Mouse (Mus musculus) MEL (cell line): ENCODE measurements around the gene Ino80d.

Experiments
- CHD1 ChIP-seq: IDR thresholded peaks from 2 replicates; pipeline ENCODE4 v1.6.1; 2012; ENCODE audit warnings: low read depth, mild to moderate bottlenecking, inconsistent platforms, low read length, improper control_type of control experiment
- CHD2 ChIP-seq: IDR thresholded peaks from 2 replicates; pipeline ENCODE4 v1.6.1; 2011; ENCODE audit warnings: low read length, improper control_type of control experiment
- EP300 ChIP-seq, 2 experiments: IDR thresholded peaks; 2 replicates each; pipeline ENCODE4 v1.6.1; 2011; ENCODE audit warnings: improper control_type of control experiment in 2 of 2, low read length in 2 of 2, low read depth in 1 of 2, mild to moderate bottlenecking in 1 of 2
- ETS1 ChIP-seq: IDR thresholded peaks from 2 replicates; pipeline ENCODE4 v1.6.1; 2012; ENCODE audit warnings: low read depth, mild to moderate bottlenecking, inconsistent platforms, low read length, improper control_type of control experiment, moderate library complexity
- GATA1 ChIP-seq: IDR thresholded peaks from 2 replicates; pipeline ENCODE4 v1.6.1; 2011; ENCODE audit warnings: low read depth, low read length, improper control_type of control experiment
- POLR2A ChIP-seq, 2 experiments: IDR thresholded peaks; 2 replicates each; pipeline ENCODE4 v1.6.1; 2011 to 2012; ENCODE audit warnings: low read length in 2 of 2, mild to moderate bottlenecking in 2 of 2, control low read depth in 1 of 2, improper control_type of control experiment in 1 of 2, low read depth in 1 of 2, moderate library complexity in 1 of 2; ENCODE audit not compliant: control insufficient read depth in 1 of 2, insufficient read depth in 1 of 2, poor library complexity in 1 of 2
- TAL1 ChIP-seq: IDR thresholded peaks from 2 replicates; pipeline ENCODE4 v1.6.1; 2012; ENCODE audit warnings: mild to moderate bottlenecking, inconsistent platforms, low read length, moderate library complexity, mixed read lengths

- no peak for TF ChIP-seq GATA1
- no peak for TF ChIP-seq ETS1
- TF ChIP-seq CHD1 = no peak
- no peak for TF ChIP-seq EP300 (IDR thresholded peaks at IDR 0.05; ENCODE audit: low read depth in 1 of 2, low read length in 2 of 2)
- TF ChIP-seq CHD2 = no peak
- no peak for TF ChIP-seq TAL1
- no peak for TF ChIP-seq POLR2A (IDR thresholded peaks at IDR 0.05; ENCODE audit: control insufficient read depth in 1 of 2, insufficient read depth in 1 of 2, low read depth in 1 of 2, low read length in 2 of 2, poor library complexity in 1 of 2)
Measured at GRCm38 (mm10) chr1:62909126-62909525, 205.3 kb downstream of the Ino80d start.
